Mouse (Mus musculus) midbrain, postnatal 0 days (tissue): Measurements from ENCODE around the gene Gsdma3. TPM values are rescaled to one million over a fixed set of nuclear protein-coding genes. Genes with fewer than 3 reads are reported as not detected.
"Not testable (repeated sequence)": the region's sequence is repeated elsewhere in the genome, so short reads cannot be mapped to it uniquely, and the experiment has no call there.

Experiments
- ATAC-seq: fragments of 200-750 bp; cut with Nextera tagmentation; 2 replicates; pipeline ENCODE4 v1.8.0; 2017; ENCODE audit warnings: moderate number of reproducible peaks, mild to moderate bottlenecking, moderate TSS enrichment, moderate library complexity; ENCODE audit not compliant: low FRiP score
- DNase-seq: peaks from one replicate; pipeline ENCODE4 v3.0.0-alpha.2; 2015; ENCODE audit warnings: low spot score
- H3K27ac ChIP-seq: fragments of 300-500 bp; sonication (generic); 2 replicates; pipeline ENCODE4 v1.5.1; 2014; ENCODE audit warnings: low read depth, mild to moderate bottlenecking, low read length, mixed read lengths
- H3K27me3 ChIP-seq: fragments of 300-500 bp; sonication (generic); 2 replicates; pipeline ENCODE4 v1.6.1; 2014; ENCODE audit warnings: low read length, control low read depth, mixed read lengths; ENCODE audit not compliant: insufficient read depth
- H3K36me3 ChIP-seq: fragments of 300-500 bp; sonication (generic); 2 replicates; pipeline ENCODE4 v1.6.1; 2014; ENCODE audit warnings: low read length, control low read depth, mixed read lengths; ENCODE audit not compliant: insufficient read depth
- H3K4me1 ChIP-seq: fragments of 300-500 bp; sonication (generic); 2 replicates; pipeline ENCODE4 v1.6.1; 2014; ENCODE audit warnings: mild to moderate bottlenecking, control low read depth, antibody characterized with exemption, low read length, mixed read lengths; ENCODE audit not compliant: insufficient read depth
- H3K4me2 ChIP-seq: fragments of 300-500 bp; sonication (generic); 2 replicates; pipeline ENCODE4 v1.6.1; 2014; ENCODE audit warnings: low read depth, mild to moderate bottlenecking, low read length, mixed read lengths; ENCODE audit not compliant: poor library complexity, severe bottlenecking
- H3K4me3 ChIP-seq: fragments of 300-500 bp; sonication (generic); 2 replicates; pipeline ENCODE4 v1.5.1; 2014; ENCODE audit warnings: low read depth, mild to moderate bottlenecking, low read length, moderate library complexity
- H3K9ac ChIP-seq: fragments of 300-500 bp; sonication (generic); replicated peaks from 2 replicates; pipeline ENCODE4 v1.6.1; 2014; ENCODE audit warnings: mild to moderate bottlenecking, low read length, moderate library complexity, mixed read lengths; ENCODE audit not compliant: poor library complexity, severe bottlenecking
- H3K9me3 ChIP-seq: fragments of 300-500 bp; sonication (generic); 2 replicates; pipeline ENCODE4 v1.6.1; 2016; ENCODE audit warnings: low read length, control low read depth
- CTCF ChIP-seq: IDR thresholded peaks from 2 replicates; pipeline ENCODE4 v1.5.1; 2016; ENCODE audit warnings: antibody characterized with exemption, mild to moderate bottlenecking
- WGBS: fragments of 180-500 bp; shearing (Covaris S2); extraction: QIAGEN DNeasy Blood & Tissue Kit; methylation state at CpG from one replicate; pipeline ENCODE4 v1.1.7; 2014; 5-methylcytosine and 5-hydroxymethylcytosine counted together
- polyA plus RNA-seq: library from polyadenylated mRNA; unstranded; fragments of >200 nt; fragmentation: Nextera tagmentation; extraction: Ambion mirVana; gene quantifications from 2 replicates; pipeline ENCODE4 v1.2.1, GENCODE M21; 2015
- total RNA-seq: library from RNA; depleted of rRNA; stranded (reverse); fragments of >200 nt; gene quantifications from 2 replicates; pipeline ENCODE4 v1.2.3, GENCODE M21; 2014

Gsdma3 gene
- total and polyA plus RNA-seq, 2 experiments from 2014 or later: not detected

DNA sequence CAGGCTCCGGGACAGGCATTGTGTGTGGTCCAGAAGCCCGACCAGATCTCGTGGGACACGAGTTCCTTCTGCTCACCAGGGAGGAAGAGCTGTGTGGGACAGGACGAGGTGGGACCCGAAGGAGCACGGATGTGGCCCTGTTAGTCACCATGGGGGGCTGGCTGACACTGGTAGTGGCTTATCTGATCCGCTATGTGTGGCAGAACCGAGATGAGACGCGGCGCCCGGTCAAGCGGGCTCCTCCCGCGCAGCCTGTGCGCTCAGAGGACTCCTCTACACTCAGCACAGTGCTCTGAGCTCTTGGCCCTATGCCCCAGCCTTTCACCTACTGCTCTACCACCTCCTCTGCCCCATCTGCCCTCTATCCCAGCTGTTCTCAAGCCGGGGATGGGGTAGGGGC is 26.9 kb upstream of the Gsdma3 start:
- no peaks in the 10 kb centered on the region for H3K4me1 ChIP-seq
- no peak overlapping the region for H3K27ac ChIP-seq
- DNase-seq: no peak
- H3K9me3 ChIP-seq: no peaks in the 10 kb centered on the region
- no peak for ATAC-seq
- H3K4me2 ChIP-seq: no peak overlapping the region
- H3K4me3 ChIP-seq: no peak overlapping the region
- WGBS: 38% methylated on average over 18 of the region's 18 CpGs
- no peak for TF ChIP-seq CTCF
- H3K36me3 ChIP-seq: no peaks in the 10 kb centered on the region
- H3K9ac ChIP-seq: no peak overlapping the region
- no peaks in the 10 kb centered on the region for H3K27me3 ChIP-seq

DNA sequence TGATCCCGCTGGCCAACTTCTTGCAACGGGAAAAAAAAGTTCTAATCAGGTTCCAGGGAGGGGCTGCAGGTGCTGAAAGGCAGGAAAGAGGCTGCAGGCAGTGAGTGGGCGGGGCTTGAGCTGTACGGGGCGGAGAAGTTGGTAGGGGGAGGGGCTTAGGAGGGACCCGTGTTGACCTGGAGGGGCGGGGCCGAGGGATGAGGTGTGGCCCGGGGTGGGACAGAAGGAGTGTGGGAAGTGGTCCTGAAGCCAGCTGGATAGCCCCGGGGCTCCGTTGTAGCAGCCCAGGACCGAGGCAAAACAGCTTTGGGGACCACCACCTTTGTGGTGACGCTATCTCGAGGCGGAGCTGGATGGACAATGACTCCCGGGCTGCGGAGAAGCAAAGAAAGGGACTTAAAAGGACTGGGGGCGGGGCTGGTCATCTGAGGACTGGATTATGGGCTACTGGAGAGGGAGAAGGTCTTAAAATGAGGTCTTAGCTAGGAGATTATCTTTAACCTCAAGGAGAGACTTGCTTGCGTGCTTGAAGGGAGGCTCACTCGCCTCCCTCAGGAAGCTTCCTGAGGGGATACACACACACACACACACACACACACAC is 24.0 kb upstream of the Gsdma3 start:
- H3K27ac ChIP-seq: no peak overlapping the region
- DNase-seq (no peak), ATAC-seq (no peak)
- no peak for TF ChIP-seq CTCF
- WGBS: 2% methylated on average over 20 of the region's 20 CpGs
- H3K4me2 ChIP-seq: peak overlapping the region; percentile 52
- no peaks in the 10 kb centered on the region for H3K4me1 ChIP-seq
- no peaks in the 10 kb centered on the region for H3K9me3 ChIP-seq
- H3K27me3 ChIP-seq: no peaks in the 10 kb centered on the region
- no peaks in the 10 kb centered on the region for H3K36me3 ChIP-seq
- no peak overlapping the region for H3K9ac ChIP-seq
- peak overlapping the region; percentile 23 for H3K4me3 ChIP-seq

DNA sequence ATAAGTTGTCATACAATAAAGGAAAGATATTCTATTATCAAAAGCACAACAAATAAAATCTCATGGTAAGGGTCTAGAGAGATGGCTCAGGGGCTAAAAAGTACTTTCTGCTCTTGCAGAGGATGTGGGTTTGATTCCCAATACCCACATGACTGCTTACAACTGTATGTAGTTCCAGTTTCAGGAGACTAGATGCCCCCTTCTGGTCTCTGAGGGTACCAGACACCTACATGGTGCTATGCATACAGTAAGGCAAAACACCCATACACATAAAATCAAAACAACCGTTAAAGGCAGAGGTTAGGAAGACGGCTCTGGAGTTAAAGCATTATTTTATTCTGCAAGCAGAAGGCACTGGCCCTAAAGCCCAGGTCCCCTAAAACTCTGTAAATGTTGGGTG is 22.2 kb upstream of the Gsdma3 start:
- H3K36me3 ChIP-seq: no peaks in the 10 kb centered on the region
- no peaks in the 10 kb centered on the region for H3K9me3 ChIP-seq
- no peak overlapping the region for H3K4me3 ChIP-seq
- no peak for TF ChIP-seq CTCF
- WGBS: 92% methylated on average over 2 of the region's 2 CpGs
- no peaks in the 10 kb centered on the region for H3K4me1 ChIP-seq
- no peak overlapping the region for H3K4me2 ChIP-seq
- H3K27me3 ChIP-seq: 0 out of 2 replicates have a peak, but pooled peaks cover 2% of the 10 kb centered on the region
- no peak overlapping the region for H3K9ac ChIP-seq
- no peak for DNase-seq
- no peak for ATAC-seq
- H3K27ac ChIP-seq: no peak overlapping the region

- not testable (repeated sequence) for H3K4me2 ChIP-seq, H3K9me3 ChIP-seq, ATAC-seq, H3K9ac ChIP-seq, H3K36me3 ChIP-seq, H3K27me3 ChIP-seq, H3K4me3 ChIP-seq, DNase-seq, H3K4me1 ChIP-seq, H3K27ac ChIP-seq
- 71% methylated on average over 6 of the region's 6 CpGs for WGBS
Measured at GRCm38 (mm10) chr11:98604911-98605310, 21.2 kb upstream of the Gsdma3 start.

GRCm38 (mm10) chr11:98606763-98607162 is 19.4 kb upstream of the Gsdma3 start:
- H3K36me3 ChIP-seq: no peaks in the 10 kb centered on the region
- no peak for ATAC-seq
- WGBS: 14% methylated on average over 3 of the region's 3 CpGs
- peak; percentile 83 for DNase-seq
- 0 out of 2 replicates have a peak, but pooled peaks cover 3% of the 10 kb centered on the region for H3K27me3 ChIP-seq
- no peak overlapping the region for H3K27ac ChIP-seq
- TF ChIP-seq CTCF: peak; percentile 90
- no peaks in the 10 kb centered on the region for H3K9me3 ChIP-seq
- H3K4me1 ChIP-seq: no peaks in the 10 kb centered on the region
- no peak overlapping the region for H3K9ac ChIP-seq
- H3K4me3 ChIP-seq: no peak overlapping the region
- no peak overlapping the region for H3K4me2 ChIP-seq

DNA sequence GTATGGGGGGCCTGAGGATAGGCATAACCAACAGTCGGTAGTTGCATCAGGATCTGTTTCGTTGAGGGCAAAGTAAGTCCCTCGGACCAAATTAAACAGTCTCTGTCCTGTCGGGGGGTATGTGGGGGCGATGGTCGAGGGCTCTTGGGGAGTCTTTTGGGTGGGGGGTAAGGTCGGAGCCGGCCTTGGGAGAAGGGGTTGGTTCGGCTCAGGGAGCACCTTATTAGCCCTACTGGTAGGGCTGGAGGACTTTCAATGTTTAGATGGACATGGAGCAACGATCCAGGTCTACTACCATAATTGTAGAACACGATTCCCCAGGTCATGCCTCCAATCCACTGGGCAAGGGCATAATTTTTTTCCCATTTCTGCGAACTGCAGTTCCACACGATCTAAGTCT is 5.4 kb upstream of the Gsdma3 start:
- 94% methylated on average over 13 of the region's 13 CpGs for WGBS
- Histone ChIP-seq H3K4me3 (no peak overlapping the region), H3K27ac (no peak overlapping the region), H3K4me1 (no peaks in the 10 kb centered on the region), H3K27me3 (no peaks in the 10 kb centered on the region), H3K36me3 (no peaks in the 10 kb centered on the region), H3K4me2 (no peak overlapping the region), H3K9ac (no peak overlapping the region), H3K9me3 (no peaks in the 10 kb centered on the region)
- no peak for ATAC-seq
- TF ChIP-seq CTCF: no peak
- no peak for DNase-seq

DNA sequence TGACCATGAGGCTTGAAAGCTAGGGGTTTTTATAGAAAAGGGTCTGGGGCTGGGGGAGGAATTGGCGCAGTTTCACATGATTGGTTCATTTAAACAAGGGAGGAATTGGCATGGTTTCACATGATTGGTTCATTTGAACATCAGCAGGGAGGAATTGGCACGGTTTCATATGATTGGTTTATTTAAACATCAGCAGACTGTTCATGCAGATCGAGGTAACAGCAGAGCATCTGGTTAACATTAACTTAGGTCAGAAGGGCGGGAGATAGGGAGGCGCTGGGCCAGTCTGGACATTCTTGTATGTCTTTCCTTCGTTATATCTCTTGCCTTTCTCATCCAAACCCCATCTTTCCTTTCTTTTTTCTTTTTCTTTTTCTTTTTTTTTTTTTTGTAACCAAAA is 2.2 kb upstream of the Gsdma3 start:
- ATAC-seq, H3K4me3 ChIP-seq, DNase-seq, H3K27ac ChIP-seq, H3K4me1 ChIP-seq, H3K27me3 ChIP-seq, H3K9me3 ChIP-seq, H3K4me2 ChIP-seq, H3K9ac ChIP-seq, H3K36me3 ChIP-seq: not testable (repeated sequence)
- WGBS: 82% methylated on average over 6 of the region's 6 CpGs

- H3K9ac ChIP-seq, H3K4me3 ChIP-seq, H3K27me3 ChIP-seq, H3K4me2 ChIP-seq, H3K27ac ChIP-seq, H3K36me3 ChIP-seq, DNase-seq, H3K4me1 ChIP-seq, ATAC-seq, H3K9me3 ChIP-seq: not testable (repeated sequence)
- WGBS: 93% methylated on average over 2 of the region's 2 CpGs
Measured at GRCm38 (mm10) chr11:98624381-98624780, 1.8 kb upstream of the Gsdma3 start.
